Mouse (Mus musculus) CH12.LX (cell line): ENCODE measurements around the gene Sox2.

Experiments
- MXI1 ChIP-seq: IDR thresholded peaks from 2 replicates; pipeline ENCODE4 v1.6.1; 2011; ENCODE audit warnings: mild to moderate bottlenecking, low read depth, low read length, improper control_type of control experiment
- POLR2AphosphoS2 ChIP-seq: IDR thresholded peaks from 2 replicates; pipeline ENCODE4 v1.6.1; 2011; ENCODE audit warnings: low read depth, low read length, improper control_type of control experiment

DNA sequence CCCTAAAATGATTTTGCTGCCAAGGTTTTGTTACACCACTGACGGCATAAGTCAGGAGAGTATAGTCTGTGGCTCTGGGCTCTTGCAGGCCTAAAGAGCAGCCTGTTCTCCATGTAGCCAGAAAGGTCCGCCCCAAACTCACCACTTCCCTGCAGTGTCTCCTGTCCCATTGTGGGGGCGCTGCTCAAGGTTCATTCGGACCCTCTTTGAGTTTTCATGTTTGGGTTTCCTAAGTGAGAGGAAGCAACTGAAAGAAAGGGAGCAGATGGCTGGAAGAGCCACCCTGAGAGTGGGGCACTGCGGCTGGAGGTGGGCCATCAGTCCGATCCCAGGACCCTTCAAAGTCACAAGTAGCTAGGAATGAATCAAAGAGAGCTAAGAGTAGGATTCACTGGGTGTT lies 13.2 kb upstream of the Sox2 start:
- TF ChIP-seq MXI1 (no peak), POLR2AphosphoS2 (no peak)
